Mouse (Mus musculus): ENCODE measurements at regions not wholly inside any gene's neighbourhood (a gene's known extent, or its start where the extent isn't known, plus 50 kb on each side); places are given as distances from the start of the nearest gene placed in this dataset.

DNA sequence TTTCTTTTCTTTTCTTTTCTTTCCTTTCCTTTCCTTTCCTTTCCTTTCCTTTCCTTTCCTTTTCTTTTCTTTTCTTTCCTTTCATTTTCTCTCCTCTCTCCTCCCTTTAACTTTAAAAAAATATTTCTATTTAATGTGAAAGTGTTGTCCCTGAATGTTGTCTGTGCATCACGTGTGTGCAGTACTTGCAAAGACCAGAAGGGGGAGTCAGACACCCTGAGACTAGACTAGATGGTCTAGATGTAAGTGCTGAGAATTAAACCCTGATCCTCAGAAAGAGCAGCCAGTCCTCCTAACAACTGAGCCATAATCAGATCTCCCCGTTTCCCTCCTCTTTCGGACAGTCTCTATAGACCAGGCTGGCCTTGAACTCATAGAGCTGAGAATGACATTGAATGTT is 151.7 kb downstream of the Mtx2 start:
- TF ChIP-seq CTCF (IDR thresholded peaks at IDR 0.05; ENCODE audit: insufficient read depth, low read length): no peak
- no peak for TF ChIP-seq POLR2A (IDR thresholded peaks at IDR 0.05; ENCODE audit: borderline replicate concordance, extremely low read depth, low read depth, low read length)
